Mouse (Mus musculus): ENCODE measurements around the gene Il22ra2. TPM values are rescaled to one million over a fixed set of nuclear protein-coding genes. Genes with fewer than 3 reads are reported as not detected.

Gene Il22ra2
- polyA plus RNA-seq, 1 experiment: not detected

GRCm38 (mm10) chr10:19585860-19586259, 35.9 kb upstream of the Il22ra2 start:
- no peak for TF ChIP-seq TAL1 (IDR thresholded peaks at IDR 0.05; ENCODE audit: low read length)
- TF ChIP-seq GATA1 (IDR thresholded peaks at IDR 0.05; ENCODE audit: low read length): no peak
- H3K36me3 ChIP-seq (ENCODE audit: control insufficient read depth): no peaks in the 10 kb centered on the region
- H3K4me3 ChIP-seq (replicated peaks): no peak overlapping the region
- no peaks in the 10 kb centered on the region for H3K9me3 ChIP-seq (ENCODE audit: control insufficient read depth, low read length)
- peaks cover 34% of the 10 kb centered on the region for H3K4me1 ChIP-seq (ENCODE audit: control insufficient read depth)
- no peaks in the 10 kb centered on the region for H3K27me3 ChIP-seq (ENCODE audit: control insufficient read depth)

- Histone ChIP-seq H3K27me3 (ENCODE audit: control insufficient read depth) (no peaks in the 10 kb centered on the region), H3K4me3 (replicated peaks) (no peak overlapping the region), H3K9me3 (ENCODE audit: control insufficient read depth, low read length) (no peaks in the 10 kb centered on the region), H3K36me3 (ENCODE audit: control insufficient read depth) (no peaks in the 10 kb centered on the region), H3K4me1 (ENCODE audit: control insufficient read depth) (peaks cover 47% of the 10 kb centered on the region)
- no peak for TF ChIP-seq GATA1 (IDR thresholded peaks at IDR 0.05; ENCODE audit: low read length)
- no peak for TF ChIP-seq TAL1 (IDR thresholded peaks at IDR 0.05; ENCODE audit: low read length)
Measured at GRCm38 (mm10) chr10:19587281-19587680, 34.5 kb upstream of the Il22ra2 start.

- no peaks in the 10 kb centered on the region for H3K27me3 ChIP-seq (ENCODE audit: control insufficient read depth)
- H3K36me3 ChIP-seq (ENCODE audit: control insufficient read depth): no peaks in the 10 kb centered on the region
- no peak overlapping the region for H3K4me3 ChIP-seq (replicated peaks)
- TF ChIP-seq TAL1 (IDR thresholded peaks at IDR 0.05; ENCODE audit: low read length) (no peak), GATA1 (IDR thresholded peaks at IDR 0.05; ENCODE audit: low read length) (no peak)
- no peaks in the 10 kb centered on the region for H3K9me3 ChIP-seq (ENCODE audit: control insufficient read depth, low read length)
- H3K4me1 ChIP-seq (ENCODE audit: control insufficient read depth): peaks cover 42% of the 10 kb centered on the region
Measured at GRCm38 (mm10) chr10:19589626-19590025, 32.2 kb upstream of the Il22ra2 start.

GRCm38 (mm10) chr10:19591286-19591640, 30.5 kb upstream of the Il22ra2 start:
- no peaks in the 10 kb centered on the region for H3K27me3 ChIP-seq (ENCODE audit: control insufficient read depth)
- no peaks in the 10 kb centered on the region for H3K9me3 ChIP-seq (ENCODE audit: control insufficient read depth, low read length)
- no peaks in the 10 kb centered on the region for H3K36me3 ChIP-seq (ENCODE audit: control insufficient read depth)
- H3K4me1 ChIP-seq (ENCODE audit: control insufficient read depth): peaks cover 40% of the 10 kb centered on the region
- TF ChIP-seq GATA1 (IDR thresholded peaks at IDR 0.05; ENCODE audit: low read length) (no peak), TAL1 (IDR thresholded peaks at IDR 0.05; ENCODE audit: low read length) (no peak)
- H3K4me3 ChIP-seq (replicated peaks): peak overlapping the region; percentile 81

GRCm38 (mm10) chr10:19591641-19592441, 30.0 kb upstream of the Il22ra2 start, which contains the start of gene Ifngr1:
Gene Ifngr1, plus strand, starts transcription at chr10:19591949.
- Histone ChIP-seq H3K36me3 (ENCODE audit: control insufficient read depth) (no peaks in the 10 kb centered on the region; the same call in 1 of the 2 replicates), H3K27me3 (ENCODE audit: control insufficient read depth) (no peaks in the 10 kb centered on the region), H3K4me1 (ENCODE audit: control insufficient read depth) (peaks cover 41% of the 10 kb centered on the region), H3K9me3 (ENCODE audit: control insufficient read depth, low read length) (no peaks in the 10 kb centered on the region), H3K4me3 (replicated peaks) (peak within 1 kb of the TSS; percentile 81)
- TF ChIP-seq TAL1 (IDR thresholded peaks at IDR 0.05; ENCODE audit: low read length) (no peak), GATA1 (IDR thresholded peaks at IDR 0.05; ENCODE audit: low read length) (no peak)

- TF ChIP-seq GATA1 (IDR thresholded peaks at IDR 0.05; ENCODE audit: low read length) (no peak), TAL1 (IDR thresholded peaks at IDR 0.05; ENCODE audit: low read length) (no peak)
- Histone ChIP-seq H3K27me3 (ENCODE audit: control insufficient read depth) (no peaks in the 10 kb centered on the region), H3K4me3 (replicated peaks) (peak overlapping the region; percentile 81), H3K9me3 (ENCODE audit: control insufficient read depth, low read length) (no peaks in the 10 kb centered on the region), H3K4me1 (ENCODE audit: control insufficient read depth) (peaks cover 40% of the 10 kb centered on the region), H3K36me3 (ENCODE audit: control insufficient read depth) (no peaks in the 10 kb centered on the region; the same call in 1 of the 2 replicates)
Measured at GRCm38 (mm10) chr10:19592556-19592955, 29.2 kb upstream of the Il22ra2 start.

- no peaks in the 10 kb centered on the region for H3K27me3 ChIP-seq (ENCODE audit: control insufficient read depth)
- H3K9me3 ChIP-seq (ENCODE audit: control insufficient read depth, low read length): no peaks in the 10 kb centered on the region
- no peaks in the 10 kb centered on the region; the same call in 1 of the 2 replicates for H3K36me3 ChIP-seq (ENCODE audit: control insufficient read depth)
- H3K4me1 ChIP-seq (ENCODE audit: control insufficient read depth): peaks cover 40% of the 10 kb centered on the region
- H3K4me3 ChIP-seq (replicated peaks): no peak overlapping the region
- TF ChIP-seq TAL1 (IDR thresholded peaks at IDR 0.05; ENCODE audit: low read length) (no peak), GATA1 (IDR thresholded peaks at IDR 0.05; ENCODE audit: low read length) (no peak)
Measured at GRCm38 (mm10) chr10:19593296-19593695, 28.5 kb upstream of the Il22ra2 start.

GRCm38 (mm10) chr10:19594201-19594905, 27.4 kb upstream of the Il22ra2 start:
- TF ChIP-seq TAL1 (IDR thresholded peaks at IDR 0.05; ENCODE audit: low read length) (no peak), GATA1 (IDR thresholded peaks at IDR 0.05; ENCODE audit: low read length) (no peak)
- no peaks in the 10 kb centered on the region for H3K27me3 ChIP-seq (ENCODE audit: control insufficient read depth)
- no peaks in the 10 kb centered on the region for H3K9me3 ChIP-seq (ENCODE audit: control insufficient read depth, low read length)
- H3K4me3 ChIP-seq (replicated peaks): no peak overlapping the region
- peaks cover 10% of the 10 kb centered on the region for H3K36me3 ChIP-seq (ENCODE audit: control insufficient read depth)
- peaks cover 40% of the 10 kb centered on the region for H3K4me1 ChIP-seq (ENCODE audit: control insufficient read depth)

- H3K9me3 ChIP-seq (ENCODE audit: control insufficient read depth, low read length): no peaks in the 10 kb centered on the region
- H3K27me3 ChIP-seq (ENCODE audit: control insufficient read depth): no peaks in the 10 kb centered on the region
- H3K4me1 ChIP-seq (ENCODE audit: control insufficient read depth): peaks cover 18% of the 10 kb centered on the region
- H3K4me3 ChIP-seq (replicated peaks): no peak overlapping the region
- peaks cover 20% of the 10 kb centered on the region for H3K36me3 ChIP-seq (ENCODE audit: control insufficient read depth)
- no peak for TF ChIP-seq GATA1 (IDR thresholded peaks at IDR 0.05; ENCODE audit: low read length)
- no peak for TF ChIP-seq TAL1 (IDR thresholded peaks at IDR 0.05; ENCODE audit: low read length)
Measured at GRCm38 (mm10) chr10:19596866-19597265, 24.9 kb upstream of the Il22ra2 start.

All from erythroblast, embryonic 14.5 days (primary cell).